Mouse (Mus musculus) myocyte (in vitro differentiated cells): Measurements from ENCODE around the gene Slc16a7.

ENCODE experiments used
- E2F4 ChIP-seq: IDR thresholded peaks from one replicate; pipeline ENCODE4 v1.6.1; 2011; ENCODE audit warnings: mild to moderate bottlenecking, control low read depth, moderate library complexity; ENCODE audit not compliant: insufficient read depth
- MAX ChIP-seq: IDR thresholded peaks from one replicate; pipeline ENCODE4 v1.6.1; 2011; ENCODE audit warnings: low read depth, mild to moderate bottlenecking, control low read depth
- MYOD1 ChIP-seq, 3 experiments: IDR thresholded peaks; one replicate each; pipeline ENCODE4 v1.6.1; 2011; ENCODE audit warnings: control low read depth in 2 of 3, low read depth in 2 of 3, mild to moderate bottlenecking in 2 of 3, moderate library complexity in 1 of 3; ENCODE audit not compliant: insufficient read length in 2 of 3, control insufficient read depth in 1 of 3
- MYOG ChIP-seq, 3 experiments: IDR thresholded peaks; one replicate each; pipeline ENCODE4 v1.6.1; 2011; ENCODE audit warnings: control low read depth in 2 of 3, low read depth in 2 of 3, mild to moderate bottlenecking in 2 of 3; ENCODE audit not compliant: insufficient read length in 2 of 3, control insufficient read depth in 1 of 3, insufficient read depth in 1 of 3
- POLR2A ChIP-seq: IDR thresholded peaks from one replicate; pipeline ENCODE4 v1.6.1; 2011; ENCODE audit warnings: low read depth, mild to moderate bottlenecking, control low read depth, moderate library complexity; ENCODE audit not compliant: insufficient read length
- REST ChIP-seq: IDR thresholded peaks from one replicate; pipeline ENCODE4 v1.6.1; 2011; ENCODE audit warnings: mild to moderate bottlenecking, control low read depth, moderate library complexity; ENCODE audit not compliant: insufficient read depth, insufficient read length
- TCF3 ChIP-seq: IDR thresholded peaks from one replicate; pipeline ENCODE4 v1.6.1; 2011; ENCODE audit warnings: low read depth, control low read depth; ENCODE audit not compliant: insufficient read length
- USF1 ChIP-seq: IDR thresholded peaks from one replicate; pipeline ENCODE4 v1.6.1; 2011; ENCODE audit warnings: low read depth, mild to moderate bottlenecking, control low read depth, moderate library complexity

GRCm38 (mm10) chr10:125328331-125329063, 60.8 kb downstream of the Slc16a7 start:
- TF ChIP-seq POLR2A (no peak), USF1 (no peak), TCF3 (no peak), E2F4 (no peak), MAX (no peak), MYOG (IDR thresholded peaks at IDR 0.05; ENCODE audit: control insufficient read depth in 1 of 3, insufficient read depth in 1 of 3, insufficient read length in 2 of 3, low read depth in 2 of 3) (no peak), REST (no peak), MYOD1 (IDR thresholded peaks at IDR 0.05; ENCODE audit: control insufficient read depth in 1 of 3, insufficient read length in 2 of 3, low read depth in 2 of 3) (no peak)
